Mouse (Mus musculus) liver, embryonic 15.5 days (tissue): ENCODE measurements around the gene Olfr830. TPM values are rescaled to one million over a fixed set of nuclear protein-coding genes. Genes with fewer than 3 reads are reported as not detected.
"Not testable (repeated sequence)": the region's sequence is repeated elsewhere in the genome, so short reads cannot be mapped to it uniquely, and the experiment has no call there.

ENCODE experiments used
- ATAC-seq: fragments of 200-750 bp; cut with Nextera tagmentation; 2 replicates; pipeline ENCODE4 v1.8.0; 2017; ENCODE audit warnings: moderate number of reproducible peaks, mild to moderate bottlenecking, moderate library complexity; ENCODE audit not compliant: insufficient read depth
- H3K27ac ChIP-seq: fragments of 300-500 bp; sonication (generic); replicated peaks from 2 replicates; pipeline ENCODE4 v1.5.1; 2015; ENCODE audit warnings: mild to moderate bottlenecking, inconsistent platforms
- H3K27me3 ChIP-seq: fragments of 300-500 bp; sonication (generic); 2 replicates; pipeline ENCODE4 v1.6.1; 2015; ENCODE audit warnings: mild to moderate bottlenecking, inconsistent platforms
- H3K36me3 ChIP-seq: fragments of 300-500 bp; sonication (generic); replicated peaks from 2 replicates; pipeline ENCODE4 v1.6.1; 2015; ENCODE audit warnings: moderate library complexity, mild to moderate bottlenecking, inconsistent platforms
- H3K4me1 ChIP-seq: fragments of 300-500 bp; sonication (generic); replicated peaks from 2 replicates; pipeline ENCODE4 v1.6.1; 2015; ENCODE audit warnings: inconsistent platforms
- H3K4me2 ChIP-seq: fragments of 300-500 bp; sonication (generic); 2 replicates; pipeline ENCODE4 v1.6.1; 2015; ENCODE audit warnings: moderate library complexity, mild to moderate bottlenecking, inconsistent platforms
- H3K4me3 ChIP-seq: fragments of 300-500 bp; sonication (generic); replicated peaks from 2 replicates; pipeline ENCODE4 v1.5.1; 2015; ENCODE audit warnings: mild to moderate bottlenecking, inconsistent platforms
- H3K9ac ChIP-seq: fragments of 300-500 bp; sonication (generic); 2 replicates; pipeline ENCODE4 v1.6.1; 2015; ENCODE audit warnings: moderate library complexity, mild to moderate bottlenecking, inconsistent platforms
- H3K9me3 ChIP-seq: fragments of 300-500 bp; sonication (generic); replicated peaks from 2 replicates; pipeline ENCODE4 v1.6.1; 2016; ENCODE audit warnings: inconsistent platforms
- WGBS: fragments of 180-500 bp; shearing (Covaris S2); methylation state at CpG from one replicate; pipeline ENCODE4 v1.1.7; 2015; ENCODE audit warnings: mixed read lengths; ENCODE audit not compliant: insufficient replicate concordance; 5-methylcytosine and 5-hydroxymethylcytosine counted together
- polyA plus RNA-seq: library from polyadenylated mRNA; unstranded; fragments of >200 nt; fragmentation: Nextera tagmentation; extraction: Ambion mirVana; gene quantifications from 2 replicates; pipeline ENCODE4 v1.2.1, GENCODE M21; 2015

Olfr830 gene
- polyA plus RNA-seq: not detected in 2 replicates

- H3K27ac ChIP-seq: no peak within 1 kb of the TSS
- H3K4me3 ChIP-seq: no peak within 1 kb of the TSS
- H3K36me3 ChIP-seq: no peaks in the 10 kb centered on the region
- no peak for ATAC-seq
- H3K9ac ChIP-seq: no peak within 1 kb of the TSS
- H3K27me3 ChIP-seq: no peaks in the 10 kb centered on the region
- no peaks in the 10 kb centered on the region for H3K9me3 ChIP-seq
- no peak within 1 kb of the TSS for H3K4me2 ChIP-seq
- H3K4me1 ChIP-seq: no peaks in the 10 kb centered on the region
Measured at GRCm38 (mm10) chr9:18874393-18874792, at the start of gene Olfr830. TSS of gene Olfr830 (plus strand) at chr9:18874693.

- Histone ChIP-seq H3K4me3 (no peak within 1 kb of the TSS), H3K4me2 (no peak within 1 kb of the TSS), H3K4me1 (no peaks in the 10 kb centered on the region), H3K27ac (no peak within 1 kb of the TSS), H3K9ac (no peak within 1 kb of the TSS), H3K9me3 (no peaks in the 10 kb centered on the region), H3K27me3 (no peaks in the 10 kb centered on the region), H3K36me3 (no peaks in the 10 kb centered on the region)
- no peak for ATAC-seq
- WGBS: 49% methylated on average over 1 of the region's 1 CpGs
Measured at GRCm38 (mm10) chr9:18854633-18855032, 19.9 kb upstream of the Olfr830 start, which contains the start of gene Olfr829. TSS of gene Olfr829 (plus strand) at chr9:18854933.

- not testable (repeated sequence) for H3K9me3 ChIP-seq, H3K9ac ChIP-seq, H3K27me3 ChIP-seq, H3K4me1 ChIP-seq, H3K4me3 ChIP-seq, H3K36me3 ChIP-seq, ATAC-seq, H3K4me2 ChIP-seq, H3K27ac ChIP-seq
- WGBS: 53% methylated on average over 2 of the region's 2 CpGs
Measured at GRCm38 (mm10) chr9:18907699-18908098, 33.2 kb downstream of the Olfr830 start.

GRCm38 (mm10) chr9:18927921-18928320 lies 53.4 kb downstream of the Olfr830 start:
- not testable (repeated sequence) for H3K9ac ChIP-seq, H3K27ac ChIP-seq, H3K4me1 ChIP-seq, H3K9me3 ChIP-seq, H3K27me3 ChIP-seq, H3K4me3 ChIP-seq, H3K36me3 ChIP-seq, ATAC-seq, H3K4me2 ChIP-seq
- WGBS: 66% methylated on average over 16 of the region's 16 CpGs

Other genes starting within 250 kb of the Olfr830 start
- 0.23 and 0.28 TPM in 2 replicates for gene Muc16, start 200.2 kb upstream of the Olfr830 start, polyA plus RNA-seq
- gene Olfr24, start 110.7 kb upstream of the Olfr830 start, polyA plus RNA-seq: not detected in 2 replicates
- not detected in 2 replicates for gene Olfr828, start 55.2 kb upstream of the Olfr830 start, polyA plus RNA-seq
- not detected in 2 replicates for gene Olfr829, start 19.8 kb upstream of the Olfr830 start, polyA plus RNA-seq
- gene Olfr832, start 62.4 kb downstream of the Olfr830 start, polyA plus RNA-seq: not detected in 2 replicates
- not detected in 2 replicates for gene Olfr834, start 113.3 kb downstream of the Olfr830 start, polyA plus RNA-seq
- not detected in 2 replicates for gene Olfr835, start 158.0 kb downstream of the Olfr830 start, polyA plus RNA-seq
- not detected in 2 replicates for gene Olfr836, start 245.7 kb downstream of the Olfr830 start, polyA plus RNA-seq